Mouse (Mus musculus): ENCODE data around the gene C2cd6. TPM values are rescaled to one million over a fixed set of nuclear protein-coding genes. Genes with fewer than 3 reads are reported as not detected.
A peak's percentile ranks its signal among the peaks of the same experiment; 100 is the strongest.

C2cd6 gene
- total and polyA plus RNA-seq, 2 experiments from 2014 or later: not detected

DNA sequence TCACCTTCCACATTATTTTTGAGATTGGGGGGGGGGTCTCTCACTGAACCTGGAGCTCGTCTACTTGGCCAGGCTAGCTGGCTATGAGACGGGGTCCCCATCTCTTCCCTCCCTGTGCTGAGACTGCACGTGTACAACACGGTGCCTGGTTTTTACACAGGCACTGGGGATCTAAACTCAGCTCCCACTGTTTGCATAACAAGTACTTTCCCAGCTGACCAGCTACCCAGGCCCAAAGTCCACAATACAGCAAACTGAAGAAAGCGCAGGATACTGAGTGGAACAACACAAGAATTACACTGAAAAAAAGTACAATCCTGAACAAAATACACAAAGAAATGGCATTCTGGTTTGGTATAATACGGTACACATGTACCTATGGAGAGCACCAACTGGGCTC is 7.4 kb upstream of the C2cd6 start:
- DNase-seq (no peak), ATAC-seq (no peak)
- Histone ChIP-seq H3K27me3 (ENCODE audit: insufficient read depth, low read length) (no peaks in the 10 kb centered on the region), H3K27ac (ENCODE audit: low read depth, low read length) (no peak overlapping the region), H3K4me2 (ENCODE audit: low read depth) (no peak overlapping the region), H3K4me1 (ENCODE audit: insufficient read depth) (no peaks in the 10 kb centered on the region), H3K9ac (no peak overlapping the region), H3K4me3 (ENCODE audit: low read depth, low read length) (no peak overlapping the region), H3K9me3 (ENCODE audit: low read length) (no peaks in the 10 kb centered on the region), H3K36me3 (ENCODE audit: insufficient read depth) (peaks cover 46% of the 10 kb centered on the region)
- 93% methylated on average over 6 of the region's 6 CpGs for WGBS
- no peak for TF ChIP-seq CTCF (IDR thresholded peaks at IDR 0.05; ENCODE audit: low read depth)

DNA sequence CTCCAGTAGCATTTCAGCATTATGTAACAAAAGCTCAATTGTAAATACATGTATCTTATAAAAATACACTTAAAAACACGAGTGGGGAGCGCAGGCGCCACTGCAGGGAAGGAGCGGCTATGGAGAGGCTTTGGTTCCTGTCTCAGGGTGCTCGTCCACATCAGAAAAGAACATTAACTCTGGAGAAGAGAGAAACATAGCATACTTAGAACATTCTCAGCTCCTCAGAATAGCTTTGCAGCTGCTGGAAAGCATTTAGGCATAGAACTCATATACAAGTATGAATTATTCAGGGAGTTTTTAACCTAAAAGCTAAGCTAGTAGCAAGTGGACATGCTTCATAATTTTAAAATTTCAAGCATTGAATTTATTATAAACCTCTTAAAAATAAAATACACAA is 6.3 kb upstream of the C2cd6 start:
- ATAC-seq (no peak), DNase-seq (no peak)
- 92% methylated on average over 5 of the region's 5 CpGs for WGBS
- Histone ChIP-seq H3K27ac (ENCODE audit: low read depth, low read length) (no peak overlapping the region), H3K4me3 (ENCODE audit: low read depth, low read length) (no peak overlapping the region), H3K4me1 (ENCODE audit: insufficient read depth) (no peaks in the 10 kb centered on the region), H3K36me3 (ENCODE audit: insufficient read depth) (peaks cover 39% of the 10 kb centered on the region), H3K4me2 (ENCODE audit: low read depth) (no peak overlapping the region), H3K9me3 (ENCODE audit: low read length) (no peaks in the 10 kb centered on the region), H3K27me3 (ENCODE audit: insufficient read depth, low read length) (no peaks in the 10 kb centered on the region), H3K9ac (no peak overlapping the region)
- TF ChIP-seq CTCF (IDR thresholded peaks at IDR 0.05; ENCODE audit: low read depth): no peak

DNA sequence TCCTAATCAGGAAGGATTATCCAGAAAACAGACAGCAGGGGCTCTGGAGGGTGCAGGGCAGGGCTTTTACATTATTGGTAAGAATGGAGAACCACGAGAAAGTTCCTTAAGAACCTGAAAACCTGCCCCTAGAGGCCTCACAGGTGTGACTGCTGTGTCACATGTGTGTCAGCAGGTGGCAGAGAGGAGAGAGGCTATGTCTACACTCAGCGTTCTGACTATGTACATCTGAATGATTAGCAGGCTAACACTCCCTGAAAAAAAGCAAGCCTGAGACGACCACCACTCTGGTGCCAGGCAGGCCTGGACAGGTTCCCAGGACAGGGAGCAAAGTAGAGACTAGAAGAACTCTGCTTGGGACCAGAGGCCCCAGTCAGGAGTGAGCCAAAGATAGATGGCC is 23.8 kb downstream of the C2cd6 start:
- DNase-seq (no peak), ATAC-seq (no peak)
- no peak overlapping the region for H3K9ac ChIP-seq
- no peak for TF ChIP-seq CTCF (IDR thresholded peaks at IDR 0.05; ENCODE audit: low read depth)
- H3K4me2 ChIP-seq (ENCODE audit: low read depth): no peak overlapping the region
- H3K4me3 ChIP-seq (ENCODE audit: low read depth, low read length): no peak overlapping the region
- H3K36me3 ChIP-seq (ENCODE audit: insufficient read depth): no peaks in the 10 kb centered on the region
- WGBS: 17% methylated on average over 3 of the region's 3 CpGs
- no peaks in the 10 kb centered on the region for H3K9me3 ChIP-seq (ENCODE audit: low read length)
- H3K4me1 ChIP-seq (ENCODE audit: insufficient read depth): no peaks in the 10 kb centered on the region
- no peaks in the 10 kb centered on the region for H3K27me3 ChIP-seq (ENCODE audit: insufficient read depth, low read length)
- no peak overlapping the region for H3K27ac ChIP-seq (ENCODE audit: low read depth, low read length)

DNA sequence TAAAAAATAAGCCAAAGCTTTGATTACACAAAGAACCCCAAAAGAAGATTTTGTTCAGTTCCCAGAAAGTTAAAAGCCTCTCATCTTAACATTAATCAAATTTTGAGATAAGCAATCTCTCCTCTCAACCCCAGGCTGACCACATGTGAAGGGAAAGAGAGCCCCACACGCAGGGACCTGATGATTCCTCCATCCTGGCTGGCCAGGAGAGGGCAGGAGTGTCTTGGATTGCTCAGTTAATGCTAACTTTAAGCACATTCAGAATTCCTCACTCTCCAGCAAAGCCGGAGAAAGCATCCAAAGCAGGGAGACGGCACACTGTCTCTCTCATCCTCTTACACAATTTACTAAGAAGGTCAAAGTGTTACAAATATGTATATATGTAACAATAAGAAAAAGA is 26.7 kb downstream of the C2cd6 start:
- H3K27me3 ChIP-seq (ENCODE audit: insufficient read depth, low read length): no peaks in the 10 kb centered on the region
- H3K4me1 ChIP-seq (ENCODE audit: insufficient read depth): no peaks in the 10 kb centered on the region
- H3K27ac ChIP-seq (ENCODE audit: low read depth, low read length): no peak overlapping the region
- 10% methylated on average over 3 of the region's 3 CpGs for WGBS
- ATAC-seq (no peak), DNase-seq (peak; percentile 1)
- no peaks in the 10 kb centered on the region for H3K36me3 ChIP-seq (ENCODE audit: insufficient read depth)
- no peak overlapping the region for H3K9ac ChIP-seq
- TF ChIP-seq CTCF (IDR thresholded peaks at IDR 0.05; ENCODE audit: low read depth): peak; percentile 60
- no peaks in the 10 kb centered on the region for H3K9me3 ChIP-seq (ENCODE audit: low read length)
- H3K4me3 ChIP-seq (ENCODE audit: low read depth, low read length): no peak overlapping the region
- H3K4me2 ChIP-seq (ENCODE audit: low read depth): no peak overlapping the region

DNA sequence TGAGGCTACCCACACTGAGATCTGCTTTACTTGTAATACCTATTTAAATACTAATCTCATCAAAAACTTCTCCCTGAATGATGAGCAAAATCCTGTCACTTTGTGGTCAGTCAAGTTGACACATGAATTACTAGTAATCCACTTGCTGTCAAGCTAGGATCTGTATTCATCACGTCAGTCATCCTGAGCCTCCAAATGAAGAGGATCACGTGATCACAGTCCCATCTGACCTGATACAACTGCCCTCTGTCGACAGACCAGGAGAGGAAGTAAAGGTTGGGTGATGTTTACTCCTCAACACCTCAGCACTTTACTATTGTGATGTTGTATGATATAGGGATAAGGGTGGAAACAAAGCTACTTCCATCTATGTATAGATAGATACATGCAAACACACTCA is 31.0 kb downstream of the C2cd6 start:
- Histone ChIP-seq H3K27ac (ENCODE audit: low read depth, low read length) (no peak overlapping the region), H3K4me1 (ENCODE audit: insufficient read depth) (no peaks in the 10 kb centered on the region), H3K36me3 (ENCODE audit: insufficient read depth) (no peaks in the 10 kb centered on the region), H3K27me3 (ENCODE audit: insufficient read depth, low read length) (no peaks in the 10 kb centered on the region), H3K4me2 (ENCODE audit: low read depth) (no peak overlapping the region), H3K9ac (no peak overlapping the region), H3K9me3 (ENCODE audit: low read length) (no peaks in the 10 kb centered on the region), H3K4me3 (ENCODE audit: low read depth, low read length) (no peak overlapping the region)
- 55% methylated on average over 3 of the region's 3 CpGs for WGBS
- DNase-seq: no peak
- ATAC-seq: no peak
- no peak for TF ChIP-seq CTCF (IDR thresholded peaks at IDR 0.05; ENCODE audit: low read depth)

DNA sequence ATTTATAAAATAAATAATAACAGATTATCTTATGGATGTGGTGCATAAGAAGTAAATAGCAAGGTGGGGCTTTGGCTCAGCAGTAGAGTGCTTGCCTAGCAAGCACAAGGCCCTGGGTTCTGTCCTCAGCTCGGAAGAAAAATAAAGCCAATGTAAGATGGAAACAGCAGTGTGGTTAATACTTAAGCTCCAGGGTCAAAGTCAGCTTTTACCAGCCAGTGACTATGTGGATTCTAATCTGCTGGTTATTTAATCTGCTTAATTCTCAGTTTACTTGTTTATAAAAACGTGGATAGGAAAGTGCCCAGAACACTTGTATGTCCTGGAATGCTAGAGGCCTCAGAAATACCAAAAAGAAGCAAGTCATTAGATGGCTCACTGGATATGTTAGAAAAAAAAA is 37.7 kb downstream of the C2cd6 start:
- no peak overlapping the region for H3K27ac ChIP-seq (ENCODE audit: low read depth, low read length)
- no peak for TF ChIP-seq CTCF (IDR thresholded peaks at IDR 0.05; ENCODE audit: low read depth)
- ATAC-seq (no peak), DNase-seq (no peak)
- no peak overlapping the region for H3K4me2 ChIP-seq (ENCODE audit: low read depth)
- H3K27me3 ChIP-seq (ENCODE audit: insufficient read depth, low read length): no peaks in the 10 kb centered on the region
- H3K36me3 ChIP-seq (ENCODE audit: insufficient read depth): no peaks in the 10 kb centered on the region
- WGBS: 80% methylated on average over 2 of the region's 2 CpGs
- no peaks in the 10 kb centered on the region for H3K4me1 ChIP-seq (ENCODE audit: insufficient read depth)
- no peak overlapping the region for H3K9ac ChIP-seq
- no peak overlapping the region for H3K4me3 ChIP-seq (ENCODE audit: low read depth, low read length)
- no peaks in the 10 kb centered on the region for H3K9me3 ChIP-seq (ENCODE audit: low read length)

DNA sequence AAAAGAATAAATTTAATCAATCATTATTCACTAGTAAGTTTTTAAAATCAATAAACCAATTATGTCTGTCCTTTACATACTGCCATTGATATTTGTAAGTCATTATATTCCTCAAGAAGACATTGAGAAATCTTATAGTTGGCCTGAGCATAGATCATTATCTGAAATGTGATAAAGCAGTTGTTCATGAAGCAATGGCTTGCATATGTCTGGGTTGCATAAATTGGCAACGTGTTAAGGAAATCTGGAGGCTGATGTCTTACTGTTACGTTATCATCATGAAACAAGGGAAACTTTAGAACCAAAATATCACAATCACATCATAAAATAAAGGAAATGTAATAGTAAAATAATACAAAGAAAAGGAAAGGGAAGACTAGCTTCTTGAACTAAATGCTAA is 43.4 kb downstream of the C2cd6 start:
- no peaks in the 10 kb centered on the region for H3K4me1 ChIP-seq (ENCODE audit: insufficient read depth)
- no peaks in the 10 kb centered on the region for H3K9me3 ChIP-seq (ENCODE audit: low read length)
- H3K4me3 ChIP-seq (ENCODE audit: low read depth, low read length): no peak overlapping the region
- no peak overlapping the region for H3K27ac ChIP-seq (ENCODE audit: low read depth, low read length)
- no peak for DNase-seq
- H3K9ac ChIP-seq: no peak overlapping the region
- no peak for ATAC-seq
- no peaks in the 10 kb centered on the region for H3K36me3 ChIP-seq (ENCODE audit: insufficient read depth)
- no peak for TF ChIP-seq CTCF (IDR thresholded peaks at IDR 0.05; ENCODE audit: low read depth)
- 63% methylated on average over 2 of the region's 2 CpGs for WGBS
- no peaks in the 10 kb centered on the region for H3K27me3 ChIP-seq (ENCODE audit: insufficient read depth, low read length)
- H3K4me2 ChIP-seq (ENCODE audit: low read depth): no peak overlapping the region

DNA sequence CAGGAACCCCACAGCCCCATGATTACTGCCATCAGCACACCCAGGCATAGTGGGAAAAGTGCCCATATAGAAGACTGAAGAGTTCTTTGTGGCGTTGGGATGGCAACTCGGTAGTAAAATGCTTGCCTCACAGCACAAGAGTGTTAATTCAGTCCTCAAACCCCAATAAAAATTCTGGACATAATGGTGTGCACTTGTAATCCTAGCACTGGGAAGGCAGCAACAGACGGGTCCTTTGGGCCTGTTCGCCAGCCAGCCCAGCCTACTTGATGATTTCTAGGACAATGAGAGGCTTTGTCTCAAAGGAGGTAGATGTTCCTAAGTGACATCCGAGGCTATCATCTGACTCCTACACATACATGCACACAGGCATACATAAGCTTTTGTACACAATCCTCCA is 57.0 kb downstream of the C2cd6 start:
- H3K27me3 ChIP-seq (ENCODE audit: insufficient read depth, low read length): no peaks in the 10 kb centered on the region
- no peaks in the 10 kb centered on the region for H3K36me3 ChIP-seq (ENCODE audit: insufficient read depth)
- 51% methylated on average over 5 of the region's 5 CpGs for WGBS
- no peak for TF ChIP-seq CTCF (IDR thresholded peaks at IDR 0.05; ENCODE audit: low read depth)
- no peak overlapping the region for H3K4me2 ChIP-seq (ENCODE audit: low read depth)
- no peak overlapping the region for H3K9ac ChIP-seq
- ATAC-seq (peak; percentile 66), DNase-seq (peak; percentile 1)
- no peaks in the 10 kb centered on the region for H3K9me3 ChIP-seq (ENCODE audit: low read length)
- H3K27ac ChIP-seq (ENCODE audit: low read depth, low read length): no peak overlapping the region
- no peak overlapping the region for H3K4me3 ChIP-seq (ENCODE audit: low read depth, low read length)
- no peaks in the 10 kb centered on the region for H3K4me1 ChIP-seq (ENCODE audit: insufficient read depth)
